Mouse (Mus musculus) ES-Bruce4 (cell line): ENCODE measurements around the gene Ier5l. TPM values are rescaled to one million over a fixed set of nuclear protein-coding genes. Genes with fewer than 3 reads are reported as not detected.

Experiments
- H3K27ac ChIP-seq: 2 replicates; pipeline ENCODE4 v1.5.1; 2012; ENCODE audit warnings: low read length, inconsistent platforms; ENCODE audit not compliant: insufficient read depth
- H3K27me3 ChIP-seq: 2 replicates; pipeline ENCODE4 v1.6.1; 2012; ENCODE audit warnings: mild to moderate bottlenecking, low read length, inconsistent platforms; ENCODE audit not compliant: control insufficient read depth, poor library complexity, insufficient read depth, severe bottlenecking
- H3K36me3 ChIP-seq: 2 replicates; pipeline ENCODE4 v1.6.1; 2012; ENCODE audit warnings: inconsistent platforms, mild to moderate bottlenecking, low read length, moderate library complexity; ENCODE audit not compliant: control insufficient read depth, poor library complexity, insufficient read depth, severe bottlenecking
- H3K4me1 ChIP-seq: one replicate; pipeline ENCODE4 v1.8.1; 2011; ENCODE audit warnings: low read length; ENCODE audit not compliant: control insufficient read depth, insufficient read depth
- H3K4me3 ChIP-seq: 2 replicates; pipeline ENCODE4 v1.5.1; 2011; ENCODE audit warnings: low read depth, mild to moderate bottlenecking, low read length
- H3K9ac ChIP-seq: 2 replicates; pipeline ENCODE4 v1.6.1; 2012; ENCODE audit warnings: low read depth, mild to moderate bottlenecking, inconsistent platforms; ENCODE audit not compliant: poor library complexity, severe bottlenecking
- H3K9me3 ChIP-seq: replicated peaks from 2 replicates; pipeline ENCODE4 v1.6.1; 2012; ENCODE audit warnings: mild to moderate bottlenecking, low read length, inconsistent platforms; ENCODE audit not compliant: control insufficient read depth, poor library complexity, insufficient read depth, severe bottlenecking
- CTCF ChIP-seq: IDR thresholded peaks from one replicate; pipeline ENCODE4 v1.8.1; 2011; ENCODE audit warnings: low read depth, low read length
- EP300 ChIP-seq: IDR thresholded peaks from 2 replicates; pipeline ENCODE4 v1.6.1; 2011; ENCODE audit warnings: low read depth, low read length; ENCODE audit not compliant: insufficient read depth
- POLR2A ChIP-seq: IDR thresholded peaks from one replicate; pipeline ENCODE4 v1.8.1; 2011; ENCODE audit warnings: low read length; ENCODE audit not compliant: insufficient read depth
- polyA plus RNA-seq: library from polyadenylated mRNA; stranded (reverse); fragments of >200 nt; gene quantifications from 2 replicates; pipeline ENCODE4 v1.2.4, GENCODE M21; 2011; ENCODE audit warnings: low read depth; ENCODE audit not compliant: missing spikeins, insufficient read depth, insufficient read length

Gene Ier5l
- polyA plus RNA-seq, 1 experiment = 5.3 TPM

DNA sequence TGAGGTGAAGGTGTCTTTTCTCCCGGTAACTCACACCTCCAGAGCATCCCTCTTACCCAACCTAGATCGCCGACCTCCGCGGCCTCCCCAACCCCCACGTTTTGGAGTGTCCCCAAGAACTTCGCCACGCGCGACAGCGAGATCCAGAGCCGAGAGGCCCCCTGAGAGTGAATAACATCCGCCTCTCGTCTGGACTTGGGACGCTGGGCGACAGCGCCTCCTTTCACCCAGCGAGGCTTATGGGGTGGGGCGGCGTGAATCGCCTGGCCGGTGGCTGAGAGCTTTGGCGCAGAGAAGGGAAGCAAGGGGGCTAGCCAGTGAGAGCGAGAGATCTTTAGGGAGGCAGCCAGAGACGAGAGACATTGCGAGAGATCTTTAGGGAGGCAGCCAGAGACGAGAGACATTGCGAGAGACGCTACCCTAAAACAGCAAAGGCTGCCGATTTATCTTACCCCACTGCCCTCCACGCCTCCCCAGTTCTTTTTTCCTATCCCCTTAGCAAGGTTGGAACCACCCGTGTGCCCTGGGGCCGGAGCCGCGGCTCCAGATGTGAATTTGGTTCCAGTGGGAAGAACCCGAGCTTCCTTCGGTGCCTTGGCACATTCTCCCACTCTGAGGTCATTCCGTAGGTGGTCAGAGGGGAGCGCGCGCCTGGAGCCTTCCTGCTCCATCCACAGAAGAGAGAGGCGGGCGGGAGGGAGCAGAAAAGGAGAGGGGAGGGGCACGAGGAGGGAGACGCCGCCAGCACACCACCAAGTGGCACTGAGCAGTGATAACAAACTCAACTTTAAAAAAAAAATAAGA is 3.7 kb downstream of the Ier5l start:
- H3K36me3 ChIP-seq = no peaks in the 10 kb centered on the region
- no peaks in the 10 kb centered on the region for H3K27me3 ChIP-seq
- no peak overlapping the region for H3K27ac ChIP-seq
- peak overlapping the region; percentile 43 for H3K9ac ChIP-seq
- peak overlapping the region; percentile 68 for H3K4me3 ChIP-seq
- no peaks in the 10 kb centered on the region for H3K9me3 ChIP-seq
- peaks cover 7% of the 10 kb centered on the region for H3K4me1 ChIP-seq
- TF ChIP-seq EP300 (no peak), CTCF (no peak), POLR2A (no peak)

DNA sequence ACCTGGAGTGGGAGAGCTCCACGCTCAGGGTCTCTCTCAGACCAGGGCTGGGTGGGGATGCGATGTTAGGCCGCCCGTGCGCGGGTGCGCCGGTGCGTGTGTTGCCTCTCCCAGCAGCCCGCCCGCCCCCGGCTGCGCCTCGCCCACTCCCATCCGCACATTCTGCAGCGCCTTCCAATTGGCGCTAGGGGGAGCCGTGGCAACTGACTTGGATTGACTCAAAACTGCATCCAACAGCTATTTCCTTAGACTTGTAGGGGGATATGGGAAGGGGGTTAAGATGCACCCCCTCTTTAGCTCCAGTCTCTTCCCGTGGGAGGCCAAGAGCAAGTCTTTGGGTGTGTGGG is 4.2 kb downstream of the Ier5l start:
- H3K36me3 ChIP-seq = no peaks in the 10 kb centered on the region
- H3K9ac ChIP-seq = peak overlapping the region; percentile 43
- no peaks in the 10 kb centered on the region for H3K27me3 ChIP-seq
- H3K4me1 ChIP-seq = peaks cover 7% of the 10 kb centered on the region
- peak overlapping the region; percentile 68 for H3K4me3 ChIP-seq
- TF ChIP-seq EP300 (no peak), POLR2A (no peak), CTCF (peak; percentile 83)
- no peaks in the 10 kb centered on the region for H3K9me3 ChIP-seq
- no peak overlapping the region for H3K27ac ChIP-seq

DNA sequence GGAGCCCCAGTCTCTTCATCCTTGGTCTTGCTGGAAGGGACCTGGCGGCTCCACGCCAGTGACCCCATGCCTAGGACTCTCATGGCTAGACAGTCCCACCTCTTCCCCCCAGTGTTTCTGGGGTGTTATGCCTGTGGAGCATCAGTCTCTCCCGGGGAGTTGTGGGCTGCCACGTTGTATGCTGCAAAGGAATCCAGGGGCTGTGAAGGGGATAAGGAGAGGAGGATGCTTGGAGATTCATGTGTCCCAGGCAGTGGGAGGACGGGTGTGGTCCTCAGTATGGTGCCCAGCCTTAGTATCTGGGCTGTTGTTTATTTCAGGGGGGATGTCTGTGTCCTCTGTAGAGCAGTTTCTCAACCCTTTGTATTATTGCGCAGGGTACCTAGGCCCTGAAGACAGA is 5.0 kb downstream of the Ier5l start:
- TF ChIP-seq EP300 (no peak), CTCF (no peak), POLR2A (no peak)
- no peak overlapping the region for H3K4me3 ChIP-seq
- no peak overlapping the region for H3K27ac ChIP-seq
- no peaks in the 10 kb centered on the region for H3K27me3 ChIP-seq
- peaks cover 7% of the 10 kb centered on the region for H3K4me1 ChIP-seq
- no peaks in the 10 kb centered on the region for H3K9me3 ChIP-seq
- no peaks in the 10 kb centered on the region for H3K36me3 ChIP-seq
- no peak overlapping the region for H3K9ac ChIP-seq

DNA sequence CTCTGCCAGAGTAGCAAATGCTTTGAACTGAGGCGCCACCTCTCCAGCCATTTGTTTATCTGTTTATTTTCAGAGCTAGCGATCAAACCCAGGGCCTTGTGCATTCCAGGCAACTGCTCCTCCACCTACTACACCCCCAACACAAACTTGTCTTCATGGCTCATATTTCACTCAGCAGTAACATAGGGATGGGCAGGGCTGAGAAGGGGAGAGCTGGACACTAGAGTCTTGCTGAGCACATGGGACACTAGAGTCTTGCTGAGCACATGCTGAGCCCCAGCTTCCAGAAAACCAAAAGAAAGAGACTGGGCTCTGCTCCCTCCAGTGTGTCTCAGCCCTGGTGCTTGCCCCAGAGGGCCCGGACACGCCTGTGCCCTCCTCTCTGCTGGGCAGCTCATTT is 7.2 kb downstream of the Ier5l start:
- H3K27me3 ChIP-seq = no peaks in the 10 kb centered on the region
- no peak overlapping the region for H3K9ac ChIP-seq
- TF ChIP-seq EP300 (no peak), CTCF (no peak), POLR2A (no peak)
- H3K36me3 ChIP-seq = no peaks in the 10 kb centered on the region
- H3K9me3 ChIP-seq = no peaks in the 10 kb centered on the region
- H3K4me1 ChIP-seq = peaks cover 9% of the 10 kb centered on the region
- no peak overlapping the region for H3K4me3 ChIP-seq
- no peak overlapping the region for H3K27ac ChIP-seq

DNA sequence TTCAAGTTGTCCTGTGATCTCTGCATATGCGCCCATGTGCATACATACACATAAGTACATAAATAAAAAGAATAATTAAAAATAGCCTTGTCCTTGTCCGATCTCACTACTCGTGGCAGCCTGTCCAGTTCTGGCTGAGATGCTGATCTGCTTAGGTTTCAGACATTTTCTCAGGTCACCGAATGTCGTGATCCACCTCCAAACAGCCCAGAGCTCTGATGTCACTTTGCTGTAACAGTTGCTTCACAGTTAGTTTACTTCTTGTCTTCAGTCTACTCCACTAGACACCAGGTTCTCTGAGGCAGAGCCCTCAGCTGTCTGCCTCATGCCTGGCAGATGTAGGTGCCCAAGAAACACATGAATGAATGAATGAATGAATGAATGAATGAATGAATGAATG is 9.6 kb downstream of the Ier5l start:
- no peak overlapping the region for H3K4me3 ChIP-seq
- H3K4me1 ChIP-seq = peaks cover 5% of the 10 kb centered on the region
- H3K27me3 ChIP-seq = no peaks in the 10 kb centered on the region
- H3K36me3 ChIP-seq = no peaks in the 10 kb centered on the region
- no peak for TF ChIP-seq POLR2A
- TF ChIP-seq EP300 = no peak
- TF ChIP-seq CTCF = no peak
- H3K9ac ChIP-seq = no peak overlapping the region
- H3K9me3 ChIP-seq = no peaks in the 10 kb centered on the region
- no peak overlapping the region for H3K27ac ChIP-seq

DNA sequence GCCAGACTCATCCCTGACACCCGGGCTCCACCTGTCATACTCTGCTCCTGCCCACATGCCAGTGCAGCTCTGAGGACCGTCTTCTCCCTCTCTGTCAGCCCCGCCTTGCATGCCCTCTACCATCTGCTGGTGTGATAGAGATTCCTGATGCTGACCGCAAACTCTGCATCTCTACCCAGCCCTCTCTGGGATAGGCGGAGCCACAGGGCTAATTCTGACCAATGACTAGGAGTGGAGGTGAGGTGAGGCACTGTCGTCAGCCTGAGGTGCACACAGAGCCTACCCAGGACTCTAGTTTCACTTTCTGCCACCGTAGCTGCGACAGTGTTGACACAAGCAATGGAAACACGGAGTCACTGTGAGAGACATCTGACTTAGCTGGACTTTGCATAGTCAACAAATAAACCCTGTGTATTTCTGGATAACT is 10.1 kb downstream of the Ier5l start:
- no peak for TF ChIP-seq EP300
- no peak for TF ChIP-seq POLR2A
- no peak for TF ChIP-seq CTCF
- H3K4me1 ChIP-seq = peaks cover 3% of the 10 kb centered on the region
- H3K27ac ChIP-seq = no peak overlapping the region
- no peak overlapping the region for H3K4me3 ChIP-seq
- no peaks in the 10 kb centered on the region for H3K27me3 ChIP-seq
- no peak overlapping the region for H3K9ac ChIP-seq
- no peaks in the 10 kb centered on the region for H3K9me3 ChIP-seq
- no peaks in the 10 kb centered on the region for H3K36me3 ChIP-seq
